Mouse (Mus musculus) forebrain, embryonic 14.5 days (tissue): ENCODE measurements around the gene Cox10. TPM values are rescaled to one million over a fixed set of nuclear protein-coding genes. Genes with fewer than 3 reads are reported as not detected.

Experiments used
- ATAC-seq: fragments of 200-750 bp; cut with Nextera tagmentation; 2 replicates; pipeline ENCODE4 v1.8.0; 2017; ENCODE audit warnings: mild to moderate bottlenecking, moderate library complexity
- DNase-seq: peaks from one replicate; pipeline ENCODE4 v3.0.0-alpha.2; 2015; ENCODE audit warnings: low spot score
- H3K27ac ChIP-seq: fragments of 300-500 bp; sonication (generic); 2 replicates; pipeline ENCODE4 v1.5.1; 2014; ENCODE audit warnings: low read depth, mild to moderate bottlenecking, control low read depth, low read length, moderate library complexity
- H3K27me3 ChIP-seq: fragments of 300-500 bp; sonication (generic); replicated peaks from 2 replicates; pipeline ENCODE4 v1.6.1; 2014; ENCODE audit warnings: low read length, control low read depth, mixed read lengths; ENCODE audit not compliant: control insufficient read depth, insufficient read depth
- H3K36me3 ChIP-seq: fragments of 300-500 bp; sonication (generic); 2 replicates; pipeline ENCODE4 v1.6.1; 2014; ENCODE audit warnings: low read length, control low read depth; ENCODE audit not compliant: control insufficient read depth, insufficient read depth
- H3K4me1 ChIP-seq: fragments of 300-500 bp; sonication (generic); 2 replicates; pipeline ENCODE4 v1.6.1; 2014; ENCODE audit warnings: antibody characterized with exemption, low read length, control low read depth; ENCODE audit not compliant: control insufficient read depth, insufficient read depth
- H3K4me2 ChIP-seq: fragments of 300-500 bp; sonication (generic); 2 replicates; pipeline ENCODE4 v1.6.1; 2014; ENCODE audit warnings: mild to moderate bottlenecking, control low read depth, low read length
- H3K4me3 ChIP-seq: fragments of 300-500 bp; sonication (generic); 2 replicates; pipeline ENCODE4 v1.5.1; 2014; ENCODE audit warnings: low read depth, low read length, control low read depth
- H3K9ac ChIP-seq: fragments of 300-500 bp; sonication (generic); 2 replicates; pipeline ENCODE4 v1.6.1; 2014; ENCODE audit warnings: mild to moderate bottlenecking, low read length, control low read depth, moderate library complexity
- H3K9me3 ChIP-seq: fragments of 300-500 bp; sonication (generic); replicated peaks from 2 replicates; pipeline ENCODE4 v1.6.1; 2016; ENCODE audit warnings: low read length, control low read depth, mixed read lengths; ENCODE audit not compliant: control insufficient read depth
- WGBS: fragments of 180-500 bp; shearing (Covaris S2); extraction: QIAGEN DNeasy Blood & Tissue Kit; methylation state at CpG from one replicate; pipeline ENCODE4 v1.1.7; 2014; 5-methylcytosine and 5-hydroxymethylcytosine counted together
- polyA plus RNA-seq: library from polyadenylated mRNA; unstranded; fragments of >200 nt; fragmentation: Nextera tagmentation; extraction: Ambion mirVana; gene quantifications from 2 replicates; pipeline ENCODE4 v1.2.1, GENCODE M21; 2014

Gene Cox10
- polyA plus RNA-seq, 1 experiment from 2014 or later = 20.0 TPM

GRCm38 (mm10) chr11:63924286-63924930 lies 154.9 kb downstream of the Cox10 start:
- Histone ChIP-seq H3K4me1 (peaks cover 13% of the 10 kb centered on the region; the same call in 1 of the 2 replicates), H3K4me2 (no peak overlapping the region), H3K36me3 (no peaks in the 10 kb centered on the region), H3K27me3 (peaks cover 62% of the 10 kb centered on the region), H3K4me3 (peak overlapping the region; percentile 22; the same call in 1 of the 2 replicates), H3K27ac (no peak overlapping the region), H3K9me3 (no peaks in the 10 kb centered on the region), H3K9ac (no peak overlapping the region)
- WGBS = 3% methylated on average over 26 of the region's 26 CpGs
- ATAC-seq (no peak), DNase-seq (no peak)

- Histone ChIP-seq H3K9ac (0 out of 2 replicates have a peak overlapping the region, but pooled peaks have one; percentile 8), H3K9me3 (no peaks in the 10 kb centered on the region), H3K36me3 (no peaks in the 10 kb centered on the region), H3K4me3 (peak overlapping the region; percentile 16), H3K27ac (no peak overlapping the region), H3K4me2 (peak overlapping the region; percentile 90), H3K4me1 (peaks cover 13% of the 10 kb centered on the region; the same call in 1 of the 2 replicates), H3K27me3 (peaks cover 72% of the 10 kb centered on the region)
- no peak for DNase-seq
- ATAC-seq = no peak
- WGBS = under 1% methylated on average over 29 of the region's 29 CpGs
Measured at GRCm38 (mm10) chr11:63923386-63923785, 155.9 kb downstream of the Cox10 start.

- Histone ChIP-seq H3K9ac (peak within 1 kb of the TSS; percentile 58), H3K4me3 (peak within 1 kb of the TSS; percentile 50), H3K36me3 (no peaks in the 10 kb centered on the region), H3K4me1 (peaks cover 13% of the 10 kb centered on the region; the same call in 1 of the 2 replicates), H3K27ac (no peak within 1 kb of the TSS; the same call in 1 of the 2 replicates), H3K27me3 (peaks cover 84% of the 10 kb centered on the region), H3K4me2 (peak within 1 kb of the TSS; percentile 90), H3K9me3 (no peaks in the 10 kb centered on the region)
- under 1% methylated on average over 43 of the region's 43 CpGs for WGBS
- DNase-seq (peak; percentile 98), ATAC-seq (peak; percentile 96)
Measured at GRCm38 (mm10) chr11:63922091-63922621, 157.1 kb downstream of the Cox10 start, which contains the start of gene Hs3st3b1. Gene Hs3st3b1, minus strand, starts transcription at chr11:63922290.

- Histone ChIP-seq H3K27me3 (peaks cover 90% of the 10 kb centered on the region), H3K27ac (no peak overlapping the region; the same call in 1 of the 2 replicates), H3K4me2 (peak overlapping the region; percentile 90), H3K9ac (peak overlapping the region; percentile 58), H3K4me3 (peak overlapping the region; percentile 50), H3K4me1 (peaks cover 13% of the 10 kb centered on the region; the same call in 1 of the 2 replicates), H3K9me3 (no peaks in the 10 kb centered on the region), H3K36me3 (no peaks in the 10 kb centered on the region)
- ATAC-seq (no peak), DNase-seq (peak; percentile 24)
- WGBS = under 1% methylated on average over 73 of the region's 80 CpGs
Measured at GRCm38 (mm10) chr11:63921044-63921951, 158.0 kb downstream of the Cox10 start.

- Histone ChIP-seq H3K4me1 (peaks cover 13% of the 10 kb centered on the region; the same call in 1 of the 2 replicates), H3K9me3 (no peaks in the 10 kb centered on the region), H3K9ac (peak overlapping the region; percentile 58), H3K4me3 (peak overlapping the region; percentile 50), H3K4me2 (peak overlapping the region; percentile 90), H3K27me3 (peaks cover 93% of the 10 kb centered on the region), H3K36me3 (no peaks in the 10 kb centered on the region), H3K27ac (no peak overlapping the region)
- ATAC-seq (peak; percentile 72), DNase-seq (peak; percentile 92)
- WGBS = 1% methylated on average over 33 of the region's 33 CpGs
Measured at GRCm38 (mm10) chr11:63920531-63920930, 158.7 kb downstream of the Cox10 start.

- ATAC-seq = no peak
- peaks cover 90% of the 10 kb centered on the region for H3K27me3 ChIP-seq
- H3K4me3 ChIP-seq = peak overlapping the region; percentile 50
- WGBS = 2% methylated on average over 52 of the region's 52 CpGs
- H3K27ac ChIP-seq = no peak overlapping the region
- H3K9me3 ChIP-seq = no peaks in the 10 kb centered on the region
- H3K9ac ChIP-seq = peak overlapping the region; percentile 56
- H3K36me3 ChIP-seq = no peaks in the 10 kb centered on the region
- DNase-seq = peak; percentile 23
- peaks cover 12% of the 10 kb centered on the region for H3K4me1 ChIP-seq
- H3K4me2 ChIP-seq = peak overlapping the region; percentile 90
Measured at GRCm38 (mm10) chr11:63919211-63920098, 159.8 kb downstream of the Cox10 start.

GRCm38 (mm10) chr11:63918321-63919105 lies 160.8 kb downstream of the Cox10 start:
- H3K4me1 ChIP-seq = peaks cover 13% of the 10 kb centered on the region
- peaks cover 84% of the 10 kb centered on the region for H3K27me3 ChIP-seq
- 15% methylated on average over 17 of the region's 17 CpGs for whole genome bisulfite sequencing

More at GRCm38 (mm10) chr11:63918321-63919105, 160.8 kb downstream of the Cox10 start:
- Histone ChIP-seq H3K36me3 (no peaks in the 10 kb centered on the region), H3K9me3 (no peaks in the 10 kb centered on the region), H3K9ac (peak overlapping the region; percentile 50; the same call in 1 of the 2 replicates), H3K4me3 (peak overlapping the region; percentile 50), H3K4me2 (peak overlapping the region; percentile 90), H3K27ac (no peak overlapping the region)
- ATAC-seq (no peak), DNase-seq (no peak)
